Mouse (Mus musculus) lung, embryonic 15.5 days (tissue): ENCODE results near the gene Wdfy4. TPM values are rescaled to one million over a fixed set of nuclear protein-coding genes. Genes with fewer than 3 reads are reported as not detected.

Experiments
- ATAC-seq: fragments of 200-750 bp; cut with Nextera tagmentation; 2 replicates; pipeline ENCODE4 v1.8.0; 2017; ENCODE audit warnings: moderate number of reproducible peaks, borderline replicate concordance; ENCODE audit not compliant: low FRiP score, low TSS enrichment; ENCODE audit errors: extremely low read depth
- H3K27ac ChIP-seq: fragments of 300-500 bp; sonication (generic); 2 replicates; pipeline ENCODE4 v1.5.1; 2015; ENCODE audit warnings: moderate library complexity, mild to moderate bottlenecking, inconsistent platforms
- H3K27me3 ChIP-seq: fragments of 300-500 bp; sonication (generic); 2 replicates; pipeline ENCODE4 v1.6.1; 2015; ENCODE audit warnings: inconsistent platforms
- H3K36me3 ChIP-seq: fragments of 300-500 bp; sonication (generic); 2 replicates; pipeline ENCODE4 v1.6.1; 2015; ENCODE audit warnings: inconsistent platforms
- H3K4me1 ChIP-seq: fragments of 300-500 bp; sonication (generic); 2 replicates; pipeline ENCODE4 v1.6.1; 2015; ENCODE audit warnings: inconsistent platforms
- H3K4me2 ChIP-seq: fragments of 300-500 bp; sonication (generic); 2 replicates; pipeline ENCODE4 v1.6.1; 2015; ENCODE audit warnings: inconsistent platforms, mild to moderate bottlenecking, moderate library complexity
- H3K4me3 ChIP-seq: fragments of 300-500 bp; sonication (generic); 2 replicates; pipeline ENCODE4 v1.5.1; 2015; ENCODE audit warnings: mild to moderate bottlenecking, inconsistent platforms
- H3K9ac ChIP-seq: fragments of 300-500 bp; sonication (generic); 2 replicates; pipeline ENCODE4 v1.6.1; 2015; ENCODE audit warnings: inconsistent platforms
- H3K9me3 ChIP-seq: fragments of 300-500 bp; sonication (generic); 2 replicates; pipeline ENCODE4 v1.6.1; 2016; ENCODE audit warnings: inconsistent platforms
- WGBS: fragments of 180-500 bp; shearing (Covaris S2); methylation state at CpG from one replicate; pipeline ENCODE4 v1.1.7; 2015; 5-methylcytosine and 5-hydroxymethylcytosine counted together
- polyA plus RNA-seq: library from polyadenylated mRNA; unstranded; fragments of >200 nt; fragmentation: Nextera tagmentation; extraction: Ambion mirVana; gene quantifications from 2 replicates; pipeline ENCODE4 v1.2.1, GENCODE M21; 2015

Gene Wdfy4
- polyA plus RNA-seq, 1 experiment from 2014 or later = 0.77 TPM

DNA sequence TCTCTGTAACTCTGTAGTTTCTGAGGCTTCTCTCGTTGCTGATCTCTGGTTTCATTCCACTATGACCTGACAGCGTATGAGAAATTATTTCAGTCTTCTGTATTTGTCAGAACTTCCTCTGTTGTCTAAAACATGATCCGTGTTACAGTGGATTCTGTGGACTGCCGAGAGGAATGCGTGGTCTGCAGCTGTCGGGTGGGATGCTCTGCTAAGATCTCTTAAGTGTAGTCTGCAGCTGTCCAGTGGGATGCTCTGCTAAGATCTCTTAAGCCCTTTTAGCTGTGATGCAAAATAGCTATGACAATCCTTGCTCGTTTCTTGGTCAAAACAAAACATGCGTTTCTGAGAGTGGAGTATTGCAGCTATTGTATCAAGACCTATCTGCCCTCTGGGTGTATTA is 25.5 kb upstream of the Wdfy4 start:
- Histone ChIP-seq H3K27me3 (no peaks in the 10 kb centered on the region), H3K9ac (no peak overlapping the region), H3K27ac (no peak overlapping the region), H3K9me3 (no peaks in the 10 kb centered on the region), H3K4me1 (peaks cover 6% of the 10 kb centered on the region), H3K4me2 (no peak overlapping the region), H3K4me3 (no peak overlapping the region), H3K36me3 (no peaks in the 10 kb centered on the region)
- 55% methylated on average over 8 of the region's 8 CpGs for WGBS
- ATAC-seq = no peak

DNA sequence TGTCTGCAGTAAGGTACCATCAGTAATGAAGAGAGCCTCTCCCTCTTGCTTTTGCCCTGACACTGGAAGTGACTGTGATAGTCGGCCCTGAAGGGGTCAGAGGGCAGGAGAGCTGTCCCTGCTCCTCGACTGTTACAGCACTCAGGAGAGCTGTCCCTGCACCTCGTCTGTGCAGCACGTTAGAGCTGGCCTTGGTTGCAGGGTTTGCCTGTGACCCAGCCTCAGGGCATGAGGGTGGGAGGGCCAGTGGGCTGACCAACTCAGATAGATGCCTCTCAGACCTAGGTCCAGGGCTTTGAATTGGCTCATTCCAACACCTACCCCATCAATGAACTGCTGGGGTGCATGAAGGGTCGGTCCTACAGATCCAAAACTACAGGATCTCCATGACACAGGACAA is 23.0 kb upstream of the Wdfy4 start:
- no peak for ATAC-seq
- H3K4me2 ChIP-seq = no peak overlapping the region
- H3K36me3 ChIP-seq = no peaks in the 10 kb centered on the region
- H3K4me3 ChIP-seq = no peak overlapping the region
- H3K9ac ChIP-seq = no peak overlapping the region
- 26% methylated on average over 5 of the region's 5 CpGs for WGBS
- H3K27ac ChIP-seq = no peak overlapping the region
- no peaks in the 10 kb centered on the region for H3K27me3 ChIP-seq
- no peaks in the 10 kb centered on the region for H3K4me1 ChIP-seq
- no peaks in the 10 kb centered on the region for H3K9me3 ChIP-seq

DNA sequence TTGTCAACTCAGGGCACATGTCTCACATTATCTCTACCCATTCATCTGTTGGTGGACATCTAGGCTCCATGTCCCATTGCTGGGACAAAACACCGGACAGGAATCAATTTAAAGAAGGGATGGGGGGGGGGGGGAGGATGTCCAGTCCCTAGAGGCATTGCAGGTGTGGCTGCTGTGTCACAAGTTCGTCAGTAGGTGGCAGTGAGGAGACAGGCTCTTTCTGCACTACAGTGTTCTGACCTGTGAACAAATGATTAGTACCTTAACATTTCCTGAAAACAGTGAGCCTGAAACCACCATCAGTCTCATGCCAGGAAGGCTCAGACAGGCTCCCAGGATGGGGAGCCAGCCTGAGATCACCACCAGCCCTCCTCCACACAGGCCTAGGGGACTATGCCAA is 21.7 kb upstream of the Wdfy4 start:
- Histone ChIP-seq H3K36me3 (no peaks in the 10 kb centered on the region), H3K27ac (no peak overlapping the region), H3K9ac (no peak overlapping the region), H3K9me3 (no peaks in the 10 kb centered on the region), H3K4me2 (no peak overlapping the region), H3K4me3 (no peak overlapping the region), H3K27me3 (no peaks in the 10 kb centered on the region), H3K4me1 (no peaks in the 10 kb centered on the region)
- 16% methylated on average over 2 of the region's 2 CpGs for WGBS
- no peak for ATAC-seq

DNA sequence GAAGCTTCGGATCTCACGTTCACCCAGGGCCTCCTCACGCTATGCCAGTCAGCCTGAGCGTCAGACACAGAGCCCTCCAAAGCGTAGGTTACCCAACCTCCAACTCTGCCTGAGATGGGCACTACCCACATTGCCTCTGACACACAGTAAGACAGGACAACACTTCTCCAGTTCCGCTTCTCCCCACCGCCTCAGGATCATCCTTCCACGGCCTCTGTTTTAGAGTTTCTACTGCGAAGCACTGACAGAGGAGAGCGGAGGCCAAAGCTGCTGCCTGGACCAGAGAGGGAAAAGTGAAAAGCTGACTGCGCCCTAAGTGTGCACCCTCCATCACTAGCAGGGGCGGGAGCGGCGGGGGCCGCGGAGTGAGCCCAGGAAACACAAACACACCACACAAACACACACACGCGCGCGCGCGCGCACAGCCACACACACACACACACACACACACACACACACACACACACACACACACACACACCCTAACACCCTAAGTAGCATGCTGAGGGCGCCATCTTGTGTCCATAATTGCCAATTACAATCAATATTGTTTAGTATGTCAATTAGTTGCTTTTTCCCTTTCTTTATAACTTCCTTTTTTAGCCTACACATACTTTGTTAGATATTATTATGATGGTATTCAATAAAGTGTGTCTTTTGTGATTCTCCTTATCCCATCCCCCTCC is 20.1 kb upstream of the Wdfy4 start:
- Histone ChIP-seq H3K27me3 (no peaks in the 10 kb centered on the region), H3K4me1 (no peaks in the 10 kb centered on the region), H3K27ac (no peak overlapping the region), H3K9me3 (no peaks in the 10 kb centered on the region), H3K4me2 (peak overlapping the region; percentile 36; the same call in 1 of the 2 replicates), H3K9ac (no peak overlapping the region), H3K4me3 (no peak overlapping the region), H3K36me3 (no peaks in the 10 kb centered on the region)
- ATAC-seq = no peak
- 39% methylated on average over 20 of the region's 24 CpGs for WGBS

DNA sequence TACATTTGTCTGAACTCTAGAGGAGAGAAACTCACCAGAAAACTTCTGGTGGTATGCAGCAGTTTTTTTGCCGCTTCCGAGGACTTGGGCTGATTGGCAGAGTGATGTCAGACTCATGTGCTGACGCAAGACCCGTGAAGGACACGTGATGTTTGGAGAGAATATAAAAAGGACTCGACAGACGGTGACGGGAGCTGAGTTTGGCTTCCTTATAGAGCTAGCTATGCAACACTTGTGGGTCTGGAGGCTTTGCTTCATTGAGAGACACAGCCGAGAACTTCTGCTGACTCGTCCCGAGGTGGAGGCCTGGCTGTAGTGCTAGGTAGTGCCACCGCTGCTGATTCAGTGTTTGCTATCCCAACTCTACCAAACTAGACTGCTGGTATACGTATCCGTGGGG is 18.5 kb upstream of the Wdfy4 start:
- H3K4me2 ChIP-seq = no peak overlapping the region
- no peaks in the 10 kb centered on the region for H3K4me1 ChIP-seq
- no peaks in the 10 kb centered on the region for H3K36me3 ChIP-seq
- no peaks in the 10 kb centered on the region for H3K9me3 ChIP-seq
- WGBS = 75% methylated on average over 14 of the region's 14 CpGs
- ATAC-seq = no peak
- no peak overlapping the region for H3K4me3 ChIP-seq
- H3K27me3 ChIP-seq = no peaks in the 10 kb centered on the region
- H3K27ac ChIP-seq = no peak overlapping the region
- no peak overlapping the region for H3K9ac ChIP-seq

DNA sequence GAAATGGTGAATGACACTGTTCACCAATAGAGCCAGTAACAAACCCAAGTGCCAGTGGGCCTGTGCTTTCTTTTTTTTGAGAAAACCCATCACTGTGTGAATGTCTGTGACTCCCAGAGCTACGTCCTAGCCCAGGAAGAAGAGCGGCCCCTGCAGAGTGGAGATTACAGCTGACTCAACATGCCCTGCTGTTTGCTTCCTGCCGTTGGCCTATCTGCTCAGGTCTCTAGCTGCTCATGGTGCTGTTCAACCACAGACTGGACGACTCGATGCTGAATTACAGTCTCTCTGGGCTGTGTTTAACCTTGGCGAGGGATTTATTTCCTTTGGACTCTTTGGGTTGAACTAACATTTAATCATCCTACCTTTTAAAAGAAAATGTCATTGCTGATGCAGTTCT is 17.6 kb upstream of the Wdfy4 start:
- no peak for ATAC-seq
- H3K9me3 ChIP-seq = no peaks in the 10 kb centered on the region
- no peaks in the 10 kb centered on the region for H3K27me3 ChIP-seq
- no peak overlapping the region for H3K4me2 ChIP-seq
- H3K4me1 ChIP-seq = no peaks in the 10 kb centered on the region
- H3K36me3 ChIP-seq = no peaks in the 10 kb centered on the region
- H3K27ac ChIP-seq = no peak overlapping the region
- H3K4me3 ChIP-seq = no peak overlapping the region
- 77% methylated on average over 6 of the region's 6 CpGs for WGBS
- no peak overlapping the region for H3K9ac ChIP-seq

DNA sequence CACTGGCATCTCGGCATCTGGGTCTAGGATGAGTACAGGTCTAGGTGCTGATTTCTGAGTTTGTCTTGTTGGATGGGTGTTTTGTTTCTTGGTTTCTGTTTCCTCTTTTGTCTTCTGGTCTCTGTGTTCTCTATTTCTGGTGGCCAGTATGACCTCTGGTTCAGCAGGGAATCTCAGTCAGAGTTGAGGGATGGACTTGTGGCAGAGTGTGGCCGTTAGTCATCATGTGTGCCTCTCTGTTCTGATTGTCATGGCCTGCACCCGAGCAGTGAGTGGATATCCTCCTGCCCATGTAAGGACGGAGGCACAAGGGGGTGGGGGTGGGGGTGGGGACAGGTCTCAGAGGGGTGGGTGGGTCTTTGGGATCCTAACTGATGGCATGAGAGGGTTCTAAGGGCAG is 16.9 kb upstream of the Wdfy4 start:
- Histone ChIP-seq H3K4me3 (no peak overlapping the region), H3K27me3 (no peaks in the 10 kb centered on the region), H3K9ac (no peak overlapping the region), H3K36me3 (no peaks in the 10 kb centered on the region), H3K9me3 (no peaks in the 10 kb centered on the region), H3K27ac (no peak overlapping the region), H3K4me2 (no peak overlapping the region), H3K4me1 (no peaks in the 10 kb centered on the region)
- 69% methylated on average over 4 of the region's 4 CpGs for WGBS
- no peak for ATAC-seq

DNA sequence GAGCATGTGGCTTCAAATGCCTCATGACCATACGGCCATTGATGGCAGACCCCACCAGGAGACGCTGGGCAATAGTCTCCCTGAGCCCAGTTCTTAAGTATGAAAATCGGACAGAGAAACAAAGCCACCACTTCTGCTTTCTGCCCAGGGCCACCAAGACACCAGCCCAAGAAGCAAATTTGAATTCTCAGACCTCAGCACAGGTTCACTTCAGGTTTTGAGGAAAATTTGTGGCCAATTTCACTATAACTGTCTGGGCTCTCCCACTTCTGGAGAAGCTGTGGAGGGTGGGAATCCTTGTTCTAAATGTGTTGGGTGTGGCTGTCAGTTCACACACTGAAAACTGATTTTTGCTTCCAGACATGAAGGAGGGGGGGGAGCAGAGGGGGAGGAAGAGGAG is 8.9 kb upstream of the Wdfy4 start:
- WGBS = 83% methylated on average over 3 of the region's 3 CpGs
- H3K9ac ChIP-seq = no peak overlapping the region
- no peaks in the 10 kb centered on the region for H3K36me3 ChIP-seq
- no peak overlapping the region for H3K4me3 ChIP-seq
- no peaks in the 10 kb centered on the region for H3K9me3 ChIP-seq
- H3K27me3 ChIP-seq = no peaks in the 10 kb centered on the region
- H3K4me1 ChIP-seq = no peaks in the 10 kb centered on the region
- H3K27ac ChIP-seq = no peak overlapping the region
- H3K4me2 ChIP-seq = no peak overlapping the region
- no peak for ATAC-seq

DNA sequence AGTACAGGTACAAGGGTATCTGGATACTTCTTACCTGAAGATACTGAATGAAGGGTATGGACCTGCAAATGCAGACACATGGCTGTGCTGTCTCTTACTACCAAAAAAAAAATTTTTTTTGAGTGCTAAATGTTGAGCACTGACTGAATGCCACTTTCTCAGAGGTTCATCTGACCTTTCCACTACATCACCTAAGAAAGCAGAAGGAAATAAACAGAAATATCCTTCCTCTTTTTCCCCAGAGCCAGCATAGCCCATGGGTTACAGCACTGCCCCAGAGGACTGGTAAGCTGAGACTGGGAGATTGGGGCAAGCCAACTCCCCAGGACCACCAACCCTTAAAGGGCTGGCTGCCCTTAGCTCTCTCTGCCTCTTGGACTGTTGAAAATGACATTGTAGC is 8.5 kb upstream of the Wdfy4 start:
- Histone ChIP-seq H3K4me3 (no peak overlapping the region), H3K27me3 (no peaks in the 10 kb centered on the region), H3K4me1 (no peaks in the 10 kb centered on the region), H3K9me3 (no peaks in the 10 kb centered on the region), H3K4me2 (no peak overlapping the region), H3K36me3 (no peaks in the 10 kb centered on the region), H3K27ac (no peak overlapping the region), H3K9ac (no peak overlapping the region)
- no peak for ATAC-seq

DNA sequence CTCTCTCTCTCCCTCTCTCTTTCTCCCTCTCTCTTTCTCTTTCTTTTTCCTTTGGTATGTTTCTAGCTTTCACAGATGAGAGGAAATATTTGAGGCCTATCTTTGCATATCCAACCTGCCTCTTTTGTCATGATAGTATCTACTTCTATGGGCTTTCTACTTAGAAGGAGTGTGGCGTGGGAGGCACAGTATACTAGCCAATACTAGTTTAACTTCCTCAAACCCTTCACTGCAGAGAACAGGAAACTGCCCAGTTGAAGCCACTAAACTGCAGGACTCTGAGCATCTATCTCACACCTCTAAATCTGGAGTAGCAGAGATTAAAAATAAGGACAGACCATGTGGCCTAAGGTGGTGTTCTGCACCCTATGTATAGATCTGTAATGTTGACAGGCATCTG is 5.3 kb upstream of the Wdfy4 start:
- Histone ChIP-seq H3K9me3 (no peaks in the 10 kb centered on the region), H3K4me1 (no peaks in the 10 kb centered on the region), H3K4me2 (no peak overlapping the region), H3K27me3 (no peaks in the 10 kb centered on the region), H3K27ac (no peak overlapping the region), H3K9ac (no peak overlapping the region), H3K4me3 (no peak overlapping the region), H3K36me3 (no peaks in the 10 kb centered on the region)
- no peak for ATAC-seq
- 52% methylated on average over 1 of the region's 1 CpGs for WGBS

DNA sequence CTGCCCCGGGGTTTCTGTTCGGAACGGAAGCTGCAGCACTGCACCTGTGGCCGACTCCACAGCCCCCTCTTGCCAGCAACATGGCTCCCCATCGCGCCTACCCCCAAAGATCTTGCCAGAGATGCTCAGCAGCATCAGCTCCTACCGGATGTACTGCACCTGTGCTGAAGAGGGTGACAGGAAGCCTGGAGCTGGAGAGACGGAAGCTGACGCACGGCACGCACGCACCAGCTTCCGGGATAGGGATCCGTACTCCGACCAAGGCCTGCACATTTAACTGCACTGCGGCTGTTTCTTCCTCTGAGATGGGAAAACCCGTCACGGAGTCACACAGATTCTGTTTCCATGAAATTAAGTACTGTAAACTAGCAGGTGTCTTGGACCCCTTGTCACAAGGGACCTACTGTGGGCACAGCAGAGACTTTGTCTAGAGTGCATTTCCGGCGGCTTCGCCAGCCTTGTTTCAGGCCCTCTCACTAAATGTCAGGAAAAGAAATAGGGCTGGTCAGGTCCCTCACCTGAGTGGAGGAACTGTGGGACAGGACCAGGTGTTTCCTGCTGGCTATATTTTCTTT is 4.6 kb upstream of the Wdfy4 start:
- no peaks in the 10 kb centered on the region for H3K27me3 ChIP-seq
- H3K9ac ChIP-seq = no peak overlapping the region
- no peak overlapping the region for H3K27ac ChIP-seq
- no peak overlapping the region for H3K4me3 ChIP-seq
- H3K4me2 ChIP-seq = no peak overlapping the region
- no peaks in the 10 kb centered on the region for H3K9me3 ChIP-seq
- no peak for ATAC-seq
- WGBS = 92% methylated on average over 21 of the region's 21 CpGs
- H3K36me3 ChIP-seq = no peaks in the 10 kb centered on the region
- H3K4me1 ChIP-seq = no peaks in the 10 kb centered on the region

DNA sequence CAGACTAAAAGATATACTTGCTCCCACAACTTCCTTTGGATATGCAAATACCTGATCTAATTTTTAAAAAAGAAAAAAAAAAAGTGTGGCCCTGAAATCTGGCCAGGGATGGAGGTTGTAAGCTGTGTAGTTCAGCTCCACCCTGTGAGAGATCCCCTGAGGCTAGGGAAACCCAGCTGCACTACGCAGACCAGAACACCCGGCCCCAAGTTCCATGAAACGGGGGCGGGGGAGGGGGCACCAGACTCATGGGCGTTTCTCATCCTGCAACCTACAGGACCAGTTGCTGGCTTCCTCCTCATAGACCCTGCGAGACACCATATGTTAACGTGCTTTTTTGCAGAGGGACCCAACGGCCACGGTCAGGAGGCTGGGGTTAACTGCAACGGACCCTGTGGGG is 3.9 kb upstream of the Wdfy4 start:
- Histone ChIP-seq H3K4me1 (no peaks in the 10 kb centered on the region), H3K27me3 (no peaks in the 10 kb centered on the region), H3K4me2 (no peak overlapping the region), H3K9me3 (no peaks in the 10 kb centered on the region), H3K27ac (no peak overlapping the region), H3K4me3 (no peak overlapping the region), H3K9ac (no peak overlapping the region), H3K36me3 (no peaks in the 10 kb centered on the region)
- no peak for ATAC-seq
- 72% methylated on average over 10 of the region's 10 CpGs for WGBS

DNA sequence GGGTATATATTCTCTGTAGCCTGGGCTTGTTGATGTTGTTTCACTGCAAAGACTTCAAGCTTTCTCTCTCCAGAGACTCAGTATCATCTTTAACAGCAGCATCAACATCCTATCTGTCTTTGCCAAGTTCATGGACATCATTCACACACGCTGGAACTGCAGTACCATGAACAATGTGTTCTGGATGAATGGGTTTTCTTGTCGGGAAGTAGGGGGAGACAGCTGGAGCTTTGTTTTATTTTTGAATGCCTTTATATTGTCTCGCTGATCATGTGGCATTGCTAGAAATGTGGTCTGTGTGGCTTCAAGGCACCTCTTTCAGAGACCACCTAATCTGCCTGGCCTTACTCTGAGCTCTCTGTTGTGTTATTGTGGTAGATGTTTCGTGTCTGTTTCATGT is 1.9 kb upstream of the Wdfy4 start:
- H3K9ac ChIP-seq = no peak overlapping the region
- H3K4me2 ChIP-seq = no peak overlapping the region
- no peaks in the 10 kb centered on the region for H3K9me3 ChIP-seq
- H3K4me1 ChIP-seq = no peaks in the 10 kb centered on the region
- no peak for ATAC-seq
- no peaks in the 10 kb centered on the region for H3K27me3 ChIP-seq
- no peak overlapping the region for H3K27ac ChIP-seq
- WGBS = 51% methylated on average over 4 of the region's 4 CpGs
- no peaks in the 10 kb centered on the region for H3K36me3 ChIP-seq
- no peak overlapping the region for H3K4me3 ChIP-seq
